Mouse (Mus musculus) lung, postnatal 4 days (tissue): ENCODE measurements around the gene Hmga2.
"Not testable (repeated sequence)": the region's sequence is repeated elsewhere in the genome, so short reads cannot be mapped to it uniquely, and the experiment has no call there.

ENCODE experiments used
- DNase-seq, 2 experiments: peaks; one replicate each; pipeline ENCODE4 v3.0.0; 2021

The Hmga2 gene

GRCm38 (mm10) chr10:120339324-120339723 is 136.9 kb downstream of the Hmga2 start:
- DNase-seq = no peak

DNA sequence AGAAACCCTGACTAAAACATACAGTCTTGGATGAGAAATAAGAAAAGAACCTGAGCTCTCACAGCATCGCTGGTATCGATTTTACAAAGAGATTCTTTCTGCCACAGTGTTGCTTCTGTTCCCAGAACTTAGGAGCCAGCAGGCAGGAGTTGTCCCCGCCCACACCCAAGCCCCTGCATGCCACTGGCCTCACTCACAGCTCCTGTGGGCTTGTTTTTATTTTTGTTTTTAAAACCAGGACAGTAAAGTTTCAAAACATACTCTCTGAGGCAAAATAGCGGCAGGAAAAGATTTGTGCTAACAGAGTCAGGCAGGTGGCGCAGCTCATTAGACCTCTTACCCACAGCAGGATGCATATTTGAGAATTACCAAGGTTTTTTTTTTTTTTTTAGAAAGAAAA is 137.4 kb downstream of the Hmga2 start:
- no peak for DNase-seq

- not testable (repeated sequence) for DNase-seq
Measured at GRCm38 (mm10) chr10:120338431-120338830, 137.8 kb downstream of the Hmga2 start.

DNA sequence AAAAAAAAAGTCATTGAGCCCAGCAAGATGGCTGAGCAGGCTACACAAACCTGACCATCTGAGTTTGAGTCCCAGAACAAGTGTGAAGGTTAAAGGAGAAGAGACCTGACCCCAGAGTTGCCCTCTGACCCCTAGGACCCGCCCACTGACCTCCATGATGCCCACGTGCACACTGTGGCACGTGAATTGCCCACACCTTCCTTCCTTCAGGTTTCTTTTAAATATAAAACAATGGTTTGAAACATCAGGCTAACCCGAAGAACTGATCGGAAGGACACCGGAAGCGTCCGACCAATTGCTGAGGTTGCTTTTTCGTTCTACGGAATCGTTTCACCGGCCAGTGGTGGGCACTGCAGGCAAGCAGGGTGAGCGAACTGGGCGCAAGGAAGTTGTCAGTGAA is 148.3 kb downstream of the Hmga2 start:
- DNase-seq = no peak

GRCm38 (mm10) chr10:120323584-120324203 is 152.6 kb downstream of the Hmga2 start:
- no peak for DNase-seq

DNA sequence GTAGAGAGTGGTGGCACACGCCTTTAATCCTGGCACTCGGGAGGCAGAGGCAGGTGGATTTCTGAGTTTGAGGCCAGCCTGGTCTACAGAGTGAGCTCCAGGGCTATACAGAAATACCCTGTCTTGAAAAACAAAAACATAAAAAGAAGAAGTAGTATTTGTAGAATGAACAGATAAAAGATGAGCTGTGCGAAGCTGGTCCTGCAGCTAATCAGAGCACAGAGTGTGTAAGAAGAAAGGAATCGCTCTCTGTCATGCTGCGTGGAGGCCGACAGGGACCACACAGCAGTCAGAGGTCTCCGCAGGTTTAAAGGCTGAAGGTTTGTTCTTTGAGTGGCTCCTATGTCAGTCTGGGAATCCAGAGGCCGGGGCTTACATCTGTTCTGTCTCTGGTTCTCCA is 153.5 kb downstream of the Hmga2 start:
- no peak for DNase-seq

- DNase-seq = no peak
Measured at GRCm38 (mm10) chr10:120319614-120320013, 156.7 kb downstream of the Hmga2 start.
